Mouse (Mus musculus): ENCODE results near the gene Samt1.
"Not testable (repeated sequence)": the region's sequence is repeated elsewhere in the genome, so short reads cannot be mapped to it uniquely, and the experiment has no call there.

The Samt1 gene

GRCm38 (mm10) chrX:154012540-154012939, at the start of gene Samt1:
Gene Samt1 (minus strand): TSS chrX:154012640.
- DNase-seq (ENCODE audit: low spot score): not testable (repeated sequence)

DNA sequence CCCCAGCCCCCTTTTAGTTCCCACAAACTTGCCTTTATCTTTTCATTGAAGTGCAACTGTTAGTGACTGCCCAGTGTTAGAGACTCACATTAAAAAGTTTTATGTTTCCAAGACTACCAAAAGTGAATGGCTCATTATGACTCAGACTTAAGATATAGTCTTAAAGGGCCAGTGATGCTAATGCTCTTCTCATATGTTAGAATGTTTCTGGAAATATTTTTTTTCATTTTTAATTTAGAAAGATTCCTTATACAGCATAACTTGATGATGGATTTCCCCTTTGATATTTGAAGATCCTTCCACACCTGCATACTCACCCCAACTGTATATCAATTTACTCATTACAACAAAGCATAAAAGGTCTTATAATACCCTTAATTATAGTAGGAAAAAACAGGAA, 42.5 kb upstream of the Samt1 start, which contains the start of gene Gm10057:
Gene Gm10057 (minus strand): TSS at position 101 of the 400 bp plus-strand sequence.
- DNase-seq (ENCODE audit: low spot score): not testable (repeated sequence)

DNA sequence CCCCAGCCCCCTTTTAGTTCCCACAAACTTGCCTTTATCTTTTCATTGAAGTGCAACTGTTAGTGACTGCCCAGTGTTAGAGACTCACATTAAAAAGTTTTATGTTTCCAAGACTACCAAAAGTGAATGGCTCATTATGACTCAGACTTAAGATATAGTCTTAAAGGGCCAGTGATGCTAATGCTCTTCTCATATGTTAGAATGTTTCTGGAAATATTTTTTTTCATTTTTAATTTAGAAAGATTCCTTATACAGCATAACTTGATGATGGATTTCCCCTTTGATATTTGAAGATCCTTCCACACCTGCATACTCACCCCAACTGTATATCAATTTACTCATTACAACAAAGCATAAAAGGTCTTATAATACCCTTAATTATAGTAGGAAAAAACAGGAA, 21.3 kb upstream of the Samt1 start, which contains the start of gene 4921511M17Rik:
Gene 4921511M17Rik (minus strand): TSS at position 101 of the 400 bp plus-strand sequence.
- DNase-seq (ENCODE audit: low spot score): not testable (repeated sequence)

DNA sequence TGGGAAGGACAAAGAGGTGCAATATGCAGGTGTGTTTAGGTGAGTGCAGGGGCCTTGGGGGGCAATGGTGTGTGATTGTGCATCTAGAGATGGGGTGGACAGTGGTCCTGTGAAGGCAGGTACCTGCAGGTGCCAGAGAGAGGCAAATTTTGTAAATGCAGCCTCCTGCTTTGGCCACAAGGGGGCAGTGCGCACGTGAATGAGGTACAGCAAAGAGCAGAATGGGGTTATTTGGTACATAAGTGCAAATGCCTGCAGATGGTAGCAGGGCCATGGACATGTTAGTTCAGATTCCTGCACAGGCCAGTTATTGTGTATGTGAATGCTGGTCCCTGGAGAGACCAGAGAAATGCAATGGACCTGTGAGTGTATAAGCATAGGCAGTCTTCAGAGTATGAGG, 35.5 kb downstream of the Samt1 start:
- DNase-seq (ENCODE audit: low spot score): not testable (repeated sequence)

DNA sequence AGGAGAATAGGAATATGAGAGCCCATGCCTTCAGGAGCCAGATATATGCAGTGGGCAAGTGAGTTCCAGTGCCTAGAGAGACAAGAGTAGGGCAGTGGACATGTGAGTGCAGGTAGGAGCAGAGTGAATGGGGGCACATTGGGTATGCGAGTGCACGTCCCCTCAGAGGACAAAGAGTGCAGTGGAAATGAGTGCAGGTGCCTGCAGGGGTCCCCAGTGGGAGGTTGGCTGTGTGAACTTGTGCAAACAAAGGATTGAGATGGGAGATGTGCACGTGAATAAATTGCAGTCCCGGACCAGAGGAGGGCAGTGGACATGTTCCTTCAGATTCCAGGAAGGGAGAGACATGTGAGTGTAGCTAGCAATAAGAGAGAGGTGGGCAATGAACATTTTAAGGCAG, 36.0 kb downstream of the Samt1 start:
- not testable (repeated sequence) for DNase-seq (ENCODE audit: low spot score)

DNA sequence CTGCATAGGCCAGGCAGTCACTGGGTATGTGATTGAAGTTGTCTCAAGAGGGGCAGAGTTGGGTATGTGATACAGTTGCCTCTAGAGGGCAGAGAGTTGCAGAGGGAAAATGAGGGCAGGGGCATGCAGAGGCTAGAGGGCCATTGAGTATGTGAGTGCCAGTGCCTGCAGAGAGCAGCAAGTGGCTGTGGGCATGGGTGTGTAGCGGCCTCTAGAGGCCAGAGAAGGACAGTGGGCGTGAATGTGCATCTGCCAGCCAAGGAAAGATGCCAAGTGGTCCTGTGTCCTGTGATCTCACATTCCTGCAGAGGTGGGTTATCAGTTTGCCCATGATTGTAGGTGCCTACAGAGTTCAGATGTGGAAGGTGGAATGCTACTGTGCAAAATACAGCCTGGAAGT, 38.0 kb downstream of the Samt1 start:
- DNase-seq (ENCODE audit: low spot score): no peak

- not testable (repeated sequence) for DNase-seq (ENCODE audit: low spot score)
These were observed 59.6 kb downstream of the Samt1 start for GRCm38 (mm10) chrX:153952866-153953265.
